Mouse (Mus musculus): ENCODE measurements at regions not wholly inside any gene's neighbourhood (a gene's known extent, or its start where the extent isn't known, plus 50 kb on each side); places are given as distances from the start of the nearest gene placed in this dataset.

- no peak for TF ChIP-seq POLR2A (IDR thresholded peaks at IDR 0.05; ENCODE audit: borderline replicate concordance, insufficient read depth, low read length)
- no peak for TF ChIP-seq CTCF (IDR thresholded peaks at IDR 0.05; ENCODE audit: borderline replicate concordance, insufficient read depth, low read depth, low read length)
Observed at GRCm38 (mm10) chr1:154027303-154027702, 127.3 kb upstream of the Teddm2 start.
